Mouse (Mus musculus): Measurements from ENCODE around the gene Gbf1. TPM values are rescaled to one million over a fixed set of nuclear protein-coding genes. Genes with fewer than 3 reads are reported as not detected.

Gbf1 gene
- polyA plus RNA-seq, 1 experiment from 2014 or later, result 55.0 TPM

- in situ Hi-C loops (cut with MboI; ENCODE audit: low pct_unique_long_range_greater_than_20kb), result no loop called here
- POLR2A ChIA-PET, result no interaction called here
- TF ChIP-seq CTCF (IDR thresholded peaks at IDR 0.05), result no peak
- no peaks in the 10 kb centered on the region for H3K27me3 ChIP-seq
- CTCF ChIA-PET, result no interaction called here
- DNase-seq (ENCODE audit: low read depth, low spot score), result no peak
- no peak for ATAC-seq
Measured at GRCm38 (mm10) chr19:46333906-46334305, 181.6 kb downstream of the Gbf1 start.

Other genes starting within 250 kb of the Gbf1 start
- gene Armh3, start 154.0 kb upstream of the Gbf1 start, polyA plus RNA-seq (2021), result 18.4 TPM
- 15.6 TPM for gene Hps6, start 149.0 kb upstream of the Gbf1 start, polyA plus RNA-seq (2021)
- gene Pprc1, start 107.6 kb upstream of the Gbf1 start, polyA plus RNA-seq (2021), result 33.2 TPM
- gene Ldb1, start 107.3 kb upstream of the Gbf1 start, polyA plus RNA-seq (2021), result 169 TPM
- gene Nolc1, start 76.6 kb upstream of the Gbf1 start, polyA plus RNA-seq (2021), result 66.3 TPM
- gene Elovl3, start 20.6 kb upstream of the Gbf1 start, polyA plus RNA-seq (2021), result not detected
- gene Pitx3, start 4.2 kb upstream of the Gbf1 start, polyA plus RNA-seq (2021), result not detected
- gene Nfkb2, start 151.8 kb downstream of the Gbf1 start, polyA plus RNA-seq (2021), result 48.2 TPM
- 11.9 TPM for gene Psd, start 174.6 kb downstream of the Gbf1 start, polyA plus RNA-seq (2021)
- gene Fbxl15, start 175.7 kb downstream of the Gbf1 start, polyA plus RNA-seq (2021), result 13.9 TPM
- gene Cuedc2, start 186.2 kb downstream of the Gbf1 start, polyA plus RNA-seq (2021), result 264 TPM
- 11.7 TPM for gene Mfsd13a, start 188.6 kb downstream of the Gbf1 start, polyA plus RNA-seq (2021)
- 0.42 TPM for gene 2310034G01Rik, start 197.8 kb downstream of the Gbf1 start, polyA plus RNA-seq (2021)
- gene Actr1a, start 243.2 kb downstream of the Gbf1 start, polyA plus RNA-seq (2021), result 159 TPM
- 35.2 TPM for gene Sufu, start 244.4 kb downstream of the Gbf1 start, polyA plus RNA-seq (2021)